Mouse (Mus musculus) activated CD4-positive, CD25-positive, alpha-beta regulatory T cell, adult 9 weeks (primary cell): ENCODE data around the gene Vmn1r5. TPM values are rescaled to one million over a fixed set of nuclear protein-coding genes. Genes with fewer than 3 reads are reported as not detected.

Experiments used
- polyA plus RNA-seq: library from polyadenylated mRNA; unstranded; fragments of 100-300 nt; shearing (Covaris generic); gene quantifications from one replicate; pipeline ENCODE4 v1.2.1, GENCODE M21; 2017

Vmn1r5 gene
- not detected for polyA plus RNA-seq

GRCm38 (mm10) chr6:56969973-56970372 is at the start of gene Vmn1r5:
Gene Vmn1r5, plus strand, starts transcription at chr6:56970273.

GRCm38 (mm10) chr6:56923726-56924707 is 46.1 kb upstream of the Vmn1r5 start, which contains the start of the genes Nt5c3 and Vmn1r4:
Gene Nt5c3, minus strand, starts transcription at chr6:56923932.
Gene Vmn1r4, plus strand, starts transcription at chr6:56924015.

GRCm38 (mm10) chr6:56996943-56997342 is 26.9 kb downstream of the Vmn1r5 start, which contains the start of gene Vmn1r6:
Gene Vmn1r6, plus strand, starts transcription at chr6:56997243.

GRCm38 (mm10) chr6:57025224-57025623 is 55.2 kb downstream of the Vmn1r5 start, which contains the start of gene Vmn1r7:
Gene Vmn1r7, minus strand, starts transcription at chr6:57025324.

GRCm38 (mm10) chr6:57031984-57032383 is 61.9 kb downstream of the Vmn1r5 start, which contains the start of gene Vmn1r8:
Gene Vmn1r8, plus strand, starts transcription at chr6:57032284.

Other genes with a start within 250 kb of the Vmn1r5 start
- 22.1 TPM for gene Kbtbd2, start 172.5 kb upstream of the Vmn1r5 start, polyA plus RNA-seq
- not detected for gene Fkbp9, start 138.2 kb upstream of the Vmn1r5 start, polyA plus RNA-seq
- gene Nt5c3, start 46.3 kb upstream of the Vmn1r5 start, polyA plus RNA-seq = 51.7 TPM
- gene Vmn1r4, start 46.3 kb upstream of the Vmn1r5 start, polyA plus RNA-seq = not detected
- gene Vmn1r6, start 27.0 kb downstream of the Vmn1r5 start, polyA plus RNA-seq = 0.04 TPM
- not detected for gene Vmn1r7, start 55.1 kb downstream of the Vmn1r5 start, polyA plus RNA-seq
- not detected for gene Vmn1r8, start 62.0 kb downstream of the Vmn1r5 start, polyA plus RNA-seq
- gene Vmn1r9, start 96.5 kb downstream of the Vmn1r5 start, polyA plus RNA-seq = not detected
- gene Vmn1r10, start 139.2 kb downstream of the Vmn1r5 start, polyA plus RNA-seq = not detected
- not detected for gene Vmn1r11, start 163.2 kb downstream of the Vmn1r5 start, polyA plus RNA-seq
- gene Vmn1r12, start 186.6 kb downstream of the Vmn1r5 start, polyA plus RNA-seq = not detected
- gene Vmn1r13, start 233.0 kb downstream of the Vmn1r5 start, polyA plus RNA-seq = 0.24 TPM